Mouse (Mus musculus) heart, adult 2 months (tissue): ENCODE measurements around the gene Eml3. TPM values are rescaled to one million over a fixed set of nuclear protein-coding genes. Genes with fewer than 3 reads are reported as not detected.
A peak's percentile ranks its signal among the peaks of the same experiment; 100 is the strongest.

Source experiments
- DNase-seq, 2 experiments: peaks; one replicate each; pipeline ENCODE4 v3.0.0; 2021
- H3K27ac ChIP-seq: fragments of 200-600 bp; 2 replicates; pipeline ENCODE4 v1.8.1; 2022
- H3K27me3 ChIP-seq: fragments of 200-500 bp; 2 replicates; pipeline ENCODE4 v1.6.1; 2012; ENCODE audit warnings: mild to moderate bottlenecking, low read length, inconsistent platforms, mixed read lengths; ENCODE audit not compliant: control insufficient read depth, insufficient read depth
- H3K36me3 ChIP-seq: fragments of 200-500 bp; 2 replicates; pipeline ENCODE4 v1.6.1; 2012; ENCODE audit warnings: low read length, inconsistent platforms; ENCODE audit not compliant: control insufficient read depth, insufficient read depth
- H3K4me1 ChIP-seq: fragments of 200-500 bp; 2 replicates; pipeline ENCODE4 v1.6.1; 2011; ENCODE audit warnings: low read length; ENCODE audit not compliant: control insufficient read depth, insufficient read depth
- H3K4me3 ChIP-seq: fragments of 200-600 bp; 2 replicates; pipeline ENCODE4 v1.8.1; 2022
- H3K79me2 ChIP-seq: fragments of 200-500 bp; replicated peaks from 2 replicates; pipeline ENCODE4 v1.6.1; 2012; ENCODE audit warnings: mild to moderate bottlenecking, inconsistent platforms, low read length, moderate library complexity, mixed read lengths; ENCODE audit not compliant: control insufficient read depth, insufficient read depth
- H3K9ac ChIP-seq: fragments of 200-500 bp; 2 replicates; pipeline ENCODE4 v1.6.1; 2012; ENCODE audit warnings: low read depth, mild to moderate bottlenecking, control low read depth, inconsistent platforms, low read length, mixed read lengths
- CTCF ChIP-seq: fragments of 200-600 bp; IDR thresholded peaks from 2 replicates; pipeline ENCODE4 v1.8.1; 2022; ENCODE audit warnings: antibody characterized with exemption, mild to moderate bottlenecking, moderate library complexity
- EP300 ChIP-seq: fragments of 200-500 bp; IDR thresholded peaks from 2 replicates; pipeline ENCODE4 v1.6.1; 2011; ENCODE audit warnings: low read depth, low read length, control low read depth; ENCODE audit not compliant: insufficient read depth
- POLR2A ChIP-seq: fragments of 200-500 bp; IDR thresholded peaks from 2 replicates; pipeline ENCODE4 v1.6.1; 2011; ENCODE audit warnings: mild to moderate bottlenecking, low read depth, low read length, control low read depth; ENCODE audit not compliant: insufficient read depth
- WGBS: fragments of 180-500 bp; shearing (Covaris S2); methylation state at CpG from one replicate; pipeline ENCODE4 v1.1.7; 2018; 5-methylcytosine and 5-hydroxymethylcytosine counted together
- intact Hi-C: fragments of 180-260 bp; cut with DNase I; formaldehyde crosslinking; loops from one replicate; pipeline ENCODE4 v1.15.1; 2025
- microRNA-seq, 2 experiments: library from miRNA; unstranded; fragments of <30 nt; microRNA quantifications; one replicate each; pipeline ENCODE4 v1.2.0; 2021
- polyA plus RNA-seq: library from polyadenylated mRNA; depleted of rRNA; stranded (reverse); fragments of >200 nt; gene quantifications from 2 replicates; pipeline ENCODE4 v1.2.3, GENCODE M21; 2012; rRNA removed
- total RNA-seq, 2 experiments: library from RNA; stranded (reverse); gene quantifications; 2 replicates each; pipeline ENCODE4 v1.2.3; 2021

Gene Eml3
- total and polyA plus RNA-seq, 3 experiments = 7.0 to 17.6 (median 9.7) TPM

DNA sequence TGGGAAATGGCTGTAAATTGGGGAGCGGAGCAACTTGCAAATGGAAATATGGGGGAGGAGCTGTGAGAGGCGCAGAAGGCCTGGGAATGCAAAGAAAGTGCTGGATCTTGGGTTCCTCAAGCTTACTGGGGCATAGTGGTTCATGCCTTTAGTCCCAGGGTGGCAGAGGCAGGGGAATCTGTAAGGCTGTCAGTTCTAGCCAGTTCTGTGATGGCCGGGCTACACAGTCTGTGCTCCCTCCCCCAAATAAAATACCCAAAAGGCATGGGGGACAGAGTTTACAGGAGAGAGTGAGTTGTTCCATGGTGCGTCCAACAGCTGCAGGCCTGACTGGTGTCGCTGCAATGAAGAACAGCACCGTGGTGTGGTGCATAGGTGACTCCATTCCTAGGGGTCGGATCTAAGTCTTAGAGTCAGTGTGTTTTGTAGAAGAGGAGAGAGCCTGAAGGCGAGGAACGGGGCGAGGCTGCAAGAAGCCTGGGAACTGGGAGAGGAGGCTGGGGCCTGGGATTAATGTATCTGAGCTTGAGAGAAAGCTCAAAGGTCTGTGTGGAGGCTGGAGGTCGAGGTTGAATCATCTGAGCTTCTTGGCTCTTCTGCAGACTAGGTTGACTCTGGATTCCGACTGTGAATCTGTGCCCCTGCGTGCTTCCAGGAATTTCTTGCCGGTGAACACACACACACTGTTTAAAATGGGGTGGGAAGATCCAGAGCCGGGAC, 59.2 kb downstream of the Eml3 start:
- 36% methylated on average over 15 of the region's 15 CpGs for whole genome bisulfite sequencing
- H3K27me3 ChIP-seq = no peaks in the 10 kb centered on the region
- TF ChIP-seq POLR2A = no peak
- TF ChIP-seq CTCF = no peak
- TF ChIP-seq EP300 = 0 out of 2 replicates have a peak, but pooled peaks have one; percentile 6

DNA sequence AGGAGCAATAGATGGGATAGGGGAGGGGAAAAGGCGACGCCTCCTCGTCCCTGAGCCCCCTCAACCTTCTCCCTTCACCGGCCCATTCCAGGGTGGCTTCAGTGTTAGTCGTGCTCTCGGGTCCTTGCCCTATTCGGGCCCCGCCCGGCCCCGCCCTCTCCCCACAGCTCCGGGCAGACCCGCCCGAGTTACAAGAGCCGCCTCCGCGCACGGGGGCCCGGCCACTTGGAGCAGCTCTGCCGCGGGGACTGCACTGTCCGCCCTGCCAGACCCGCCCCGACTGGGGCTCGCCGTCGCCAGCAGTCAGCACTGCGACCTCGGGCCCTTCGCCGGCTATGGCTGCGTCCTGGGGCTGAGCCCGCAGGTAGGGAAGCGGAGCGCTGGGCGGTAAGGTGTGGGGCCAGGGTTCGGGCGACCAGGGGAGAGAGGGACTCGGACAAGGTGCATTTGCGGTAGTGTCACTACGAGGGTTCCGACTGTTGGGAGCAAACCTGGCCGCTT, 59.8 kb downstream of the Eml3 start, which contains the start of gene Ahnak:
Ahnak (plus strand) TSS at position 219 of the 501 bp plus-strand sequence.
- peaks cover 3% of the 10 kb centered on the region; the same call in 1 of the 2 replicates for H3K36me3 ChIP-seq
- WGBS = under 1% methylated on average over 42 of the region's 42 CpGs
- TF ChIP-seq POLR2A = peak; percentile 93
- TF ChIP-seq EP300 = no peak
- DNase-seq = peak; percentile 92 to 93
- H3K79me2 ChIP-seq = no peaks in the 10 kb centered on the region
- intact Hi-C loops = no loop called here
- peak within 1 kb of the TSS; percentile 96 for H3K9ac ChIP-seq
- H3K27ac ChIP-seq = peak within 1 kb of the TSS; percentile 100
- peaks cover 28% of the 10 kb centered on the region for H3K4me1 ChIP-seq
- H3K27me3 ChIP-seq = no peaks in the 10 kb centered on the region
- H3K4me3 ChIP-seq = peak within 1 kb of the TSS; percentile 91

More for the DNA sequence above, 59.2 kb downstream of the Eml3 start:
- Histone ChIP-seq H3K4me3 (peak overlapping the region; percentile 91), H3K79me2 (no peaks in the 10 kb centered on the region), H3K9ac (peak overlapping the region; percentile 96), H3K4me1 (peaks cover 28% of the 10 kb centered on the region), H3K36me3 (no peaks in the 10 kb centered on the region; the same call in 1 of the 2 replicates), H3K27ac (peak overlapping the region; percentile 100)
- DNase-seq = no peak
- intact Hi-C loops = no loop called here

DNA sequence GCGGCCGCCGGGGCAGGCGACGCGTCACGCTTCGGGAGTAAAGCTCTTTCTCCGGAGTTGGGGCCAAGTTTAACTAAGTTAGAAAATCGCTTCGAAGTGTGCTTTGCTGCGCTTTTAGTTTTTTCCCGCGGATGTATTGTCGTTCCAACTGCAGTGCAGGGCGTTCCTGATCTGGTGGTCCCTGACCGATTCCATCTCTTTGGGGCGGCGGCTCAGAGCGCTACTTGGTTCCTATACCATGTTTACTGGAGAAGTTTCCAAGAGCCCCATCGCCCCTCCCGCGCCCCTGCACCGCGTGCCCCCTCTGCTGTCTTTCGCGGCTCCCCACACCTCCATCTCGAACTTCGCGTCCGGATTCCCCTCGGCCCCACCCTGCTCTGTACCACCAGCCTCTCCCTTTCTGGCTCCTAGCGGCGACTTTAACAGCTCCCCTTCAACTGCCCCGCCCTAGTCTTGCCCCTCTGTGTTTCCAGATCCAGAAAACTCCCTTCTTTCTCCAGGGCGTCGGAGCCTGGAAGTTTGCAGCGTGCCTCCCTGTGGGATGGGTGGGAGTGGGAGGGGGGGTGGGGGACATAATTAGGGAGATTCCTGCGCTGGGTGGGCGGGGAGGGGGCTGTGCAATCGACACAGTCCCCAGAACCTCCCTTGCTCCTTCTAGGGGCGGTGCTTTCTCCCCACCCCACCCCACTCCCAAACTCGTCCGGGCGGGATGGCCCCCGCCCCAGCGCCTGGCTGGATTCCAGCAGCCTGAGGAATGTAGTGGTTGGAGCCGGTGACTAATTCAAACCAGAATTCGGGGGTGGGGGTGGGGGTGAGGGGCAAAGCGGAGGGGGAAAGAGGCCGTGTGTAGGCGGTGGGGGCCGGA, 60.4 kb downstream of the Eml3 start:
- WGBS = under 1% methylated on average over 53 of the region's 53 CpGs
- Histone ChIP-seq H3K9ac (peak overlapping the region; percentile 96), H3K79me2 (no peaks in the 10 kb centered on the region; the same call in 1 of the 2 replicates), H3K36me3 (peaks cover 5% of the 10 kb centered on the region; the same call in 1 of the 2 replicates), H3K4me1 (peaks cover 27% of the 10 kb centered on the region), H3K4me3 (peak overlapping the region; percentile 91), H3K27ac (peak overlapping the region; percentile 100), H3K27me3 (no peaks in the 10 kb centered on the region)
- intact Hi-C loops = no loop called here
- DNase-seq = peak; percentile 94
- TF ChIP-seq POLR2A (peak; percentile 66), CTCF (peak; percentile 46), EP300 (no peak)

GRCm38 (mm10) chr19:8990432-8991102, 61.2 kb downstream of the Eml3 start:
- Histone ChIP-seq H3K9ac (peak overlapping the region; percentile 76), H3K4me1 (peaks cover 34% of the 10 kb centered on the region), H3K4me3 (peak overlapping the region; percentile 91), H3K27ac (peak overlapping the region; percentile 100), H3K79me2 (peaks cover 2% of the 10 kb centered on the region), H3K36me3 (peaks cover 10% of the 10 kb centered on the region; the same call in 1 of the 2 replicates), H3K27me3 (no peaks in the 10 kb centered on the region)
- DNase-seq = no peak
- intact Hi-C loops = no loop called here
- TF ChIP-seq CTCF (no peak), EP300 (no peak; the same call in 1 of the 2 replicates), POLR2A (peak; percentile 69)
- 3% methylated on average over 15 of the region's 15 CpGs for WGBS

Small RNA genes lying within 50 kb of the gene (microRNA-seq; reads per million reads assigned to microRNA genes)
- gene Mir5136 = 0.56 to 0.77 reads per million in 2 experiments

Other genes starting within 250 kb of the Eml3 start
Only the 30 nearest of the 32 such genes appear.
- 10 to 100 TPM; 18.7 to 19.2 TPM for gene Wdr74, start 193.7 kb upstream of the Eml3 start, total RNA-seq
- gene Wdr74, start 193.7 kb upstream of the Eml3 start, polyA plus RNA-seq = 15.7 and 18.2 TPM in 2 replicates
- under 1 TPM in 1 of 2 experiments, not detected in 1; 0.57 TPM for gene 1700092M07Rik, start 188.8 kb upstream of the Eml3 start, total RNA-seq
- gene 1700092M07Rik, start 188.8 kb upstream of the Eml3 start, polyA plus RNA-seq = 0.62 and 1.3 TPM in 2 replicates
- gene Stx5a, start 188.1 kb upstream of the Eml3 start, total RNA-seq = 10 to 100 TPM; 23.8 to 25.3 TPM
- gene Stx5a, start 188.1 kb upstream of the Eml3 start, polyA plus RNA-seq = 33.4 and 49.3 TPM in 2 replicates
- gene Nxf1, start 172.5 kb upstream of the Eml3 start, total RNA-seq = 10 to 100 TPM; 35.5 to 41.8 TPM
- 66.5 and 93.2 TPM in 2 replicates for gene Nxf1, start 172.5 kb upstream of the Eml3 start, polyA plus RNA-seq
- gene Tmem223, start 158.6 kb upstream of the Eml3 start, total RNA-seq = 100 to 1,000 TPM; 108 to 130 TPM
- 212 and 233 TPM in 2 replicates for gene Tmem223, start 158.6 kb upstream of the Eml3 start, polyA plus RNA-seq
- 10 to 100 TPM; 14.8 to 17.1 TPM for gene Tmem179b, start 155.1 kb upstream of the Eml3 start, total RNA-seq
- 44.5 and 44.9 TPM in 2 replicates for gene Tmem179b, start 155.1 kb upstream of the Eml3 start, polyA plus RNA-seq
- 1 to 10 TPM; 7.8 to 9.1 TPM for gene Taf6l, start 143.1 kb upstream of the Eml3 start, total RNA-seq
- 6.0 and 6.2 TPM in 2 replicates for gene Taf6l, start 143.1 kb upstream of the Eml3 start, polyA plus RNA-seq
- 10 to 100 TPM; 53.4 to 56.3 TPM for gene Polr2g, start 131.0 kb upstream of the Eml3 start, total RNA-seq
- 55.1 and 84.1 TPM in 2 replicates for gene Polr2g, start 131.0 kb upstream of the Eml3 start, polyA plus RNA-seq
- gene Zbtb3, start 127.0 kb upstream of the Eml3 start, total RNA-seq = 1 to 10 TPM; 1.4 to 1.5 TPM
- gene Zbtb3, start 127.0 kb upstream of the Eml3 start, polyA plus RNA-seq = 2.0 and 2.5 TPM in 2 replicates
- 10 to 100 TPM; 14.1 TPM for gene Ttc9c, start 110.2 kb upstream of the Eml3 start, total RNA-seq
- 9.5 and 17.8 TPM in 2 replicates for gene Ttc9c, start 110.2 kb upstream of the Eml3 start, polyA plus RNA-seq
- gene Hnrnpul2, start 109.5 kb upstream of the Eml3 start, total RNA-seq = 10 to 100 TPM; 44.7 to 47.5 TPM
- 12.4 and 23.2 TPM in 2 replicates for gene Hnrnpul2, start 109.5 kb upstream of the Eml3 start, polyA plus RNA-seq
- gene AC129217.1, start 99.8 kb upstream of the Eml3 start, total RNA-seq = not detected
- not detected in 2 replicates for gene AC129217.1, start 99.8 kb upstream of the Eml3 start, polyA plus RNA-seq
- gene Bscl2, start 92.1 kb upstream of the Eml3 start, total RNA-seq = 10 to 100 TPM; 22.6 to 23.5 TPM
- gene Bscl2, start 92.1 kb upstream of the Eml3 start, polyA plus RNA-seq = 52.3 and 67.7 TPM in 2 replicates
- gene Gng3, start 90.4 kb upstream of the Eml3 start, total RNA-seq = not detected
- gene Gng3, start 90.4 kb upstream of the Eml3 start, polyA plus RNA-seq = 0.23 and 0.35 TPM in 2 replicates
- gene Lrrn4cl, start 78.8 kb upstream of the Eml3 start, total RNA-seq = 1 to 10 TPM; 2.6 to 3.7 TPM
- 3.8 and 5.7 TPM in 2 replicates for gene Lrrn4cl, start 78.8 kb upstream of the Eml3 start, polyA plus RNA-seq
- 100 to 1,000 TPM; 108 to 135 TPM for gene Ubxn1, start 58.1 kb upstream of the Eml3 start, total RNA-seq
- gene Ubxn1, start 58.1 kb upstream of the Eml3 start, polyA plus RNA-seq = 60.7 and 62.2 TPM in 2 replicates
- 10 to 100 TPM; 49.9 to 56.5 TPM for gene Uqcc3, start 48.6 kb upstream of the Eml3 start, total RNA-seq
- 43.7 and 48.6 TPM in 2 replicates for gene Uqcc3, start 48.6 kb upstream of the Eml3 start, polyA plus RNA-seq
- 1 to 10 TPM; 4.2 to 5.2 TPM for gene Lbhd1, start 45.8 kb upstream of the Eml3 start, total RNA-seq
- 1.1 and 1.3 TPM in 2 replicates for gene Lbhd1, start 45.8 kb upstream of the Eml3 start, polyA plus RNA-seq
- not detected for gene Gm49403, start 45.6 kb upstream of the Eml3 start, total RNA-seq
- not detected in 2 replicates for gene Gm49403, start 45.6 kb upstream of the Eml3 start, polyA plus RNA-seq
- 10 to 100 TPM; 15.6 to 21.0 TPM for gene 1810009A15Rik, start 40.7 kb upstream of the Eml3 start, total RNA-seq
- gene 1810009A15Rik, start 40.7 kb upstream of the Eml3 start, polyA plus RNA-seq = 10.1 and 10.5 TPM in 2 replicates
- gene Gm49416, start 40.6 kb upstream of the Eml3 start, total RNA-seq = 1 to 10 TPM in 1 of 2 experiments, under 1 TPM in 1; 0.57 to 3.2 TPM
- gene Gm49416, start 40.6 kb upstream of the Eml3 start, polyA plus RNA-seq = 1.2 and 1.3 TPM in 2 replicates
- 10 to 100 TPM; 10.6 to 12.6 TPM for gene Ints5, start 36.5 kb upstream of the Eml3 start, total RNA-seq
- gene Ints5, start 36.5 kb upstream of the Eml3 start, polyA plus RNA-seq = 10.8 and 13.5 TPM in 2 replicates
- 10 to 100 TPM; 50.3 to 52.5 TPM for gene Ganab, start 31.5 kb upstream of the Eml3 start, total RNA-seq
- gene Ganab, start 31.5 kb upstream of the Eml3 start, polyA plus RNA-seq = 54.5 and 90.0 TPM in 2 replicates
- gene B3gat3, start 9.2 kb upstream of the Eml3 start, total RNA-seq = 10 to 100 TPM; 35.4 to 42.3 TPM
- gene B3gat3, start 9.2 kb upstream of the Eml3 start, polyA plus RNA-seq = 59.4 and 61.2 TPM in 2 replicates
- gene Rom1, start 196 bp upstream of the Eml3 start, total RNA-seq = 10 to 100 TPM; 21.8 to 23.1 TPM
- gene Rom1, start 196 bp upstream of the Eml3 start, polyA plus RNA-seq = 24.9 and 30.7 TPM in 2 replicates
- 10 to 100 TPM; 29.0 to 32.1 TPM for gene Mta2, start 12.3 kb downstream of the Eml3 start, total RNA-seq
- gene Mta2, start 12.3 kb downstream of the Eml3 start, polyA plus RNA-seq = 13.1 and 15.6 TPM in 2 replicates
- gene Tut1, start 24.3 kb downstream of the Eml3 start, total RNA-seq = 1 to 10 TPM; 8.5 to 9.4 TPM
- 7.2 and 10.6 TPM in 2 replicates for gene Tut1, start 24.3 kb downstream of the Eml3 start, polyA plus RNA-seq
- 100 to 1,000 TPM; 224 to 260 TPM for gene Eef1g, start 37.5 kb downstream of the Eml3 start, total RNA-seq
- 191 and 291 TPM in 2 replicates for gene Eef1g, start 37.5 kb downstream of the Eml3 start, polyA plus RNA-seq
- gene Ahnak, start 59.7 kb downstream of the Eml3 start, total RNA-seq = 100 to 1,000 TPM; 299 to 348 TPM
- gene Ahnak, start 59.7 kb downstream of the Eml3 start, polyA plus RNA-seq = 23.0 and 42.5 TPM in 2 replicates
- gene Scgb1a1, start 158.4 kb downstream of the Eml3 start, total RNA-seq = under 1 TPM in 1 of 2 experiments, not detected in 1; 0.73 TPM
- 0.50 and 2,957 TPM in 2 replicates for gene Scgb1a1, start 158.4 kb downstream of the Eml3 start, polyA plus RNA-seq